Mouse (Mus musculus): ENCODE results near the gene Tsr3. TPM values are rescaled to one million over a fixed set of nuclear protein-coding genes. Genes with fewer than 3 reads are reported as not detected.
A peak's percentile ranks its signal among the peaks of the same experiment; 100 is the strongest.

The Tsr3 gene
- total and polyA plus RNA-seq, 3 experiments = 35.2 to 50.5 TPM; not detected in 1

DNA sequence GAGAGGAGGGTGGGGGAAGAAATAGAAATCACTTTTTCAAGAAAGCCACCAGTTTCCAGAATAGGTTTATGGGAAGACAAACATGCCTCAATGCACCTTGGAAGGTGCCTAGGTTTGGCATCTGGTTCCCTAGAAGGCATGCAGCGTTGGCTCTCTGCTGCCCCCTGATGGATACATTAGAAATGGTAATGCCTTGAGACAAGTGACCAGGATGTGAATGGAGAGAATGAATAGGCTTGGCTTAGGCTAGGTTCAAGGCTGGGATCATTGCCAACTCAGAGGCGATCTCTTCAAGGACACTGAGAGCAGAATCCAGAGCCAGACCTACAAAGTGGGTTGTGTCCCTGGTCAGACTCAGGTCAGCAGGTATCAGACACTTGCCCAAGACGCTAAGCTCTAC is 45.1 kb downstream of the Tsr3 start (continued):
- no peak for TF ChIP-seq MAX (IDR thresholded peaks at IDR 0.05; ENCODE audit: low read length)
- no peak for TF ChIP-seq ELF1 (IDR thresholded peaks at IDR 0.05; ENCODE audit: low read depth, low read length)
- TF ChIP-seq EP300 (IDR thresholded peaks at IDR 0.05; ENCODE audit: low read depth in 1 of 2, low read length in 2 of 2) = no peak

DNA sequence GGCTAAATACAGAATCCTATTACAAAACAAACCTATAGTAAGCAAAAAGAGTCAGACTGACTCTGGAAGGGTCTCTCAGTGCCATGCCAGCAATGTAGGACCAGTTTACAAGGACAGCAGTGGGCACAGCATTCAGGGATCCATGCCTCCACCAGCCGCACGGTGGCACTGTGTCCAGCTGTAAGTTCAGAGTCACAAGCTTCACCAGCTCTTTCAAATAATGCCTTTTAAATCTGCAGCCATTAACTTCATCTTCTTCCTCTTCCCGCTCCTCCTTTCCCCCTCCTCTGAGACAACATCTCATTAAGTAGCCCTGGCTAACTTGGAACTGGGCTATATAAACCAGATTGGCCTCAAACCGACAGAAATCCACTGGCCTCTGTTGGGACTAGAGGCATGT is 48.9 kb downstream of the Tsr3 start:
- H3K79me2 ChIP-seq (ENCODE audit: control insufficient read depth, insufficient read depth, low read length, poor library complexity) = no peaks in the 10 kb centered on the region
- H3K36me3 ChIP-seq (ENCODE audit: control insufficient read depth in 1 of 2, insufficient read depth in 2 of 2, low read length in 2 of 2) = peaks cover 0 to 12% of the 10 kb centered on the region in 2 experiments; a peak in 2 of 4 replicates
- peak; percentile 85 for DNase-seq (ENCODE audit: low read depth, low spot score)
- no peak overlapping the region for H3K9ac ChIP-seq (ENCODE audit: control insufficient read depth, low read depth, low read length, poor library complexity, severe bottlenecking)
- no peaks in the 10 kb centered on the region for H3K27me3 ChIP-seq (ENCODE audit: control insufficient read depth in 1 of 2, insufficient read depth in 2 of 2, low read length in 2 of 2)
- no peak for TF ChIP-seq CHD1 (IDR thresholded peaks at IDR 0.05; ENCODE audit: low read depth, low read length)
- TF ChIP-seq TCF12 (IDR thresholded peaks at IDR 0.05; ENCODE audit: low read depth, low read length) = no peak
- TF ChIP-seq SIN3A (IDR thresholded peaks at IDR 0.05; ENCODE audit: low read length) = peak; percentile 62
- TF ChIP-seq JUND (IDR thresholded peaks at IDR 0.05; ENCODE audit: low read depth, low read length) = no peak
- no peak for TF ChIP-seq TAL1 (IDR thresholded peaks at IDR 0.05; ENCODE audit: low read length)
- no peak for TF ChIP-seq POLR2A (IDR thresholded peaks at IDR 0.05; ENCODE audit: control insufficient read depth in 1 of 2, insufficient read depth in 1 of 2, low read depth in 1 of 2, low read length in 2 of 2, poor library complexity in 1 of 2)
- TF ChIP-seq ELF1 (IDR thresholded peaks at IDR 0.05; ENCODE audit: low read depth, low read length) = no peak
- TF ChIP-seq RAD21 (IDR thresholded peaks at IDR 0.05; ENCODE audit: low read depth, low read length) = peak; percentile 60
- TF ChIP-seq POLR2AphosphoS5 (IDR thresholded peaks at IDR 0.05; ENCODE audit: borderline replicate concordance, low read depth, low read length) = no peak
- TF ChIP-seq SMC3 (IDR thresholded peaks at IDR 0.05; ENCODE audit: low read depth, low read length) = peak; percentile 80
- TF ChIP-seq ZMIZ1 (IDR thresholded peaks at IDR 0.05; ENCODE audit: low read depth, low read length) = no peak
- TF ChIP-seq ETS1 (IDR thresholded peaks at IDR 0.05; ENCODE audit: low read depth, low read length) = no peak
- 0 out of 2 replicates have a peak, but pooled peaks have one; percentile 43 for TF ChIP-seq MAX (IDR thresholded peaks at IDR 0.05; ENCODE audit: low read length)
- TF ChIP-seq MEF2A (IDR thresholded peaks at IDR 0.05; ENCODE audit: extremely low read depth, insufficient replicate concordance, low read depth, low read length, poor library complexity, severe bottlenecking) = no peak
- TF ChIP-seq CHD2 (IDR thresholded peaks at IDR 0.05; ENCODE audit: low read length) = no peak
- no peak for TF ChIP-seq NRF1 (IDR thresholded peaks at IDR 0.05; ENCODE audit: insufficient read depth, low read depth, low read length, poor library complexity, severe bottlenecking)
- no peak for TF ChIP-seq NELFE (IDR thresholded peaks at IDR 0.05; ENCODE audit: low read depth, low read length)
- peak; percentile 89 to 92 (median 91) for TF ChIP-seq CTCF (IDR thresholded peaks at IDR 0.05 in 2 of 3, conservative IDR thresholded peaks at IDR 0.05 in 1 of 3; ENCODE audit: control insufficient read depth in 1 of 3, insufficient read depth in 1 of 3, low read depth in 2 of 3, low read length in 3 of 3, poor library complexity in 1 of 3, severe bottlenecking in 1 of 3)
- no peak for TF ChIP-seq E2F4 (IDR thresholded peaks at IDR 0.05; ENCODE audit: borderline replicate concordance, low read depth, low read length)
- TF ChIP-seq GABPA (IDR thresholded peaks at IDR 0.05; ENCODE audit: low read depth, low read length) = no peak
- no peak for TF ChIP-seq HCFC1 (IDR thresholded peaks at IDR 0.05; ENCODE audit: low read depth, low read length)
- TF ChIP-seq MYC (IDR thresholded peaks at IDR 0.05; ENCODE audit: low read depth, low read length) = peak; percentile 53
- no peak for TF ChIP-seq GATA1 (IDR thresholded peaks at IDR 0.05; ENCODE audit: low read depth, low read length)
- peak; percentile 57 for TF ChIP-seq ZC3H11A (IDR thresholded peaks at IDR 0.05; ENCODE audit: low read depth, low read length)
- TF ChIP-seq RCOR1 (IDR thresholded peaks at IDR 0.05; ENCODE audit: low read depth, low read length) = no peak
- TF ChIP-seq MAZ (IDR thresholded peaks at IDR 0.05; ENCODE audit: low read depth, low read length) = no peak
- TF ChIP-seq POLR2AphosphoS2 (IDR thresholded peaks at IDR 0.05; ENCODE audit: low read length) = no peak
- TF ChIP-seq MXI1 (IDR thresholded peaks at IDR 0.05; ENCODE audit: low read depth, low read length) = no peak
- TF ChIP-seq BHLHE40 (IDR thresholded peaks at IDR 0.05; ENCODE audit: borderline replicate concordance, low read depth, low read length) = no peak
- H3K27ac ChIP-seq (ENCODE audit: control insufficient read depth, low read depth, low read length) = no peak overlapping the region
- H3K9me3 ChIP-seq (replicated peaks; ENCODE audit: insufficient read depth, low read length) = no peaks in the 10 kb centered on the region
- H3K4me3 ChIP-seq (ENCODE audit: control insufficient read depth in 1 of 2, insufficient read depth in 1 of 2, low read depth in 2 of 2, low read length in 2 of 2) = no peak overlapping the region
- H3K4me1 ChIP-seq (ENCODE audit: control insufficient read depth in 1 of 2, insufficient read depth in 2 of 2, low read length in 2 of 2) = peaks cover 10 to 11% of the 10 kb centered on the region in 2 experiments

All from MEL (cell line).